10 mouse cellular contexts compared by ENCODE assay signal in genomic region chr17:36205456-36205855, GRCm38 (mm10). TPM values are rescaled to one million over a fixed set of nuclear protein-coding genes. Genes with fewer than 3 reads are reported as not detected.
A peak's percentile ranks its signal among the peaks of the same experiment; 100 is the strongest.
DNase-seq lines count a peak whose midpoint lies in the region; ATAC-seq and TF ChIP-seq lines count a peak whose summit lies in the region.
"Had no signal": no experiment of that assay in that cellular context is flagged by ENCODE, and none has a peak within 500 bp of the region (broad histone marks: within the 10 kb centered on the region; RNA-seq: fewer than 3 reads in every experiment).

No protein-coding gene starts in this region.

- H3K4me1 ChIP-seq in cerebellum, adult 2 months (ENCODE audit: control insufficient read depth, insufficient read depth, low read length): no peaks in the 10 kb centered on the region
- H3K4me1 ChIP-seq in limb, embryonic 12.5 days (replicated peaks): no peaks in the 10 kb centered on the region
- peaks cover 2% of the 10 kb centered on the region; the same call in 1 of the 2 replicates for H3K4me1 ChIP-seq in midbrain, embryonic 11.5 days (ENCODE audit: control insufficient read depth, insufficient read depth, low read length)

- no peak for TF ChIP-seq POLR2A in cerebellum, adult 2 months (IDR thresholded peaks at IDR 0.05; ENCODE audit: borderline replicate concordance, insufficient read depth, low read length)

- intact Hi-C loops in heart, postnatal 36 days (cut with DNase I): no loop called here

- no peaks in the 10 kb centered on the region; the same call in 1 of the 2 replicates for H3K27me3 ChIP-seq in cerebellum, adult 2 months (ENCODE audit: control insufficient read depth, insufficient read depth, low read length)
- H3K27me3 ChIP-seq in limb, embryonic 12.5 days: peaks cover 85% of the 10 kb centered on the region
- peaks cover 16% of the 10 kb centered on the region for H3K27me3 ChIP-seq in midbrain, embryonic 11.5 days (ENCODE audit: control insufficient read depth, insufficient read depth, low read length)

- no peaks in the 10 kb centered on the region for H3K9me3 ChIP-seq in limb, embryonic 12.5 days
- no peaks in the 10 kb centered on the region for H3K9me3 ChIP-seq in midbrain, embryonic 11.5 days (ENCODE audit: control insufficient read depth, low read length)

- WGBS in cerebellum, adult 2 months: 3% methylated on average over 15 of the region's 15 CpGs
- WGBS in limb, embryonic 12.5 days: 1% methylated on average over 15 of the region's 15 CpGs
- WGBS in midbrain, embryonic 11.5 days: 3% methylated on average over 15 of the region's 15 CpGs

- no peak for DNase-seq in cerebellum, adult 2 months
- DNase-seq in cerebellum, adult 11 months: no peak
- DNase-seq in embryo, embryonic 11 days: peak; percentile 20
- DNase-seq in heart, postnatal 36 days: peak; percentile 23 to 37
- peak; percentile 89 for DNase-seq in midbrain, embryonic 11.5 days (ENCODE audit: low spot score, missing footprints)
- DNase-seq in thymus, postnatal 14 days: peak; percentile 47
- DNase-seq in gastrocnemius, postnatal 4 days (ENCODE audit: low spot score in 2 of 2): no peak

- no peak for TF ChIP-seq CTCF in cerebellum, adult 2 months (IDR thresholded peaks at IDR 0.05; ENCODE audit: borderline replicate concordance, insufficient read depth, low read depth, low read length)

- peak overlapping the region; percentile 54 for H3K4me2 ChIP-seq in limb, embryonic 12.5 days
- peak overlapping the region; percentile 50 for H3K4me2 ChIP-seq in midbrain, embryonic 11.5 days

- no peaks in the 10 kb centered on the region for H3K36me3 ChIP-seq in limb, embryonic 12.5 days
- no peaks in the 10 kb centered on the region for H3K36me3 ChIP-seq in midbrain, embryonic 11.5 days (ENCODE audit: control insufficient read depth, insufficient read depth, low read length)

- H3K27ac ChIP-seq in cerebellum, adult 2 months (ENCODE audit: insufficient read depth, low read length): no peak overlapping the region
- H3K27ac ChIP-seq in limb, embryonic 12.5 days: no peak overlapping the region
- H3K27ac ChIP-seq in midbrain, embryonic 11.5 days (ENCODE audit: low read depth, low read length): no peak overlapping the region

- H3K9ac ChIP-seq in limb, embryonic 12.5 days (replicated peaks): 0 out of 2 replicates have a peak overlapping the region, but pooled peaks have one; percentile 27
- H3K9ac ChIP-seq in midbrain, embryonic 11.5 days (ENCODE audit: low read length): no peak overlapping the region

- peak overlapping the region; percentile 27 for H3K4me3 ChIP-seq in cerebellum, adult 2 months (replicated peaks; ENCODE audit: insufficient read depth, low read depth, low read length)
- H3K4me3 ChIP-seq in limb, embryonic 12.5 days (replicated peaks): peak overlapping the region; percentile 33
- peak overlapping the region; percentile 29; the same call in 1 of the 2 replicates for H3K4me3 ChIP-seq in midbrain, embryonic 11.5 days (ENCODE audit: low read depth, low read length)

- ATAC-seq in limb, embryonic 12.5 days (ENCODE audit: insufficient number of reproducible peaks, insufficient read depth, low FRiP score, low TSS enrichment, low read depth): no peak
- peak; percentile 44; the same call in 1 of the 2 replicates for ATAC-seq in midbrain, embryonic 11.5 days (ENCODE audit: low FRiP score)

RNA-seq across cellular contexts. Expression of gene H2-T3, which starts 15.4 kb away (rescaled TPM):
- polyA plus RNA-seq in cerebellum, adult 2 months (2012; rRNA removed): not detected in 2 replicates
- total RNA-seq in heart, postnatal 36 days (2021): not detected
- not detected in 2 replicates for polyA plus RNA-seq in limb, embryonic 12.5 days (2016; fragmentation: Nextera tagmentation; extraction: Ambion mirVana)
- polyA plus RNA-seq in midbrain, embryonic 11.5 days (2014; fragmentation: Nextera tagmentation; extraction: Ambion mirVana): not detected in 2 replicates
- total RNA-seq in gastrocnemius, postnatal 4 days (2021): under 1 TPM; 0.18 to 0.27 TPM
- polyA plus RNA-seq: C2C12; gonadal fat pad, adult 2 months had no signal

RNA-seq across cellular contexts. Expression of gene Gm8909, which starts 37.1 kb away (rescaled TPM):
- not detected in 2 replicates for polyA plus RNA-seq in cerebellum, adult 2 months (2012; rRNA removed)
- not detected for total RNA-seq in heart, postnatal 36 days (2021)
- polyA plus RNA-seq in limb, embryonic 12.5 days (2016; fragmentation: Nextera tagmentation; extraction: Ambion mirVana): not detected in 2 replicates
- polyA plus RNA-seq in midbrain, embryonic 11.5 days (2014; fragmentation: Nextera tagmentation; extraction: Ambion mirVana): 0.16 TPM in 1 of 2 replicates, not detected in the other
- total RNA-seq in gastrocnemius, postnatal 4 days (2021): not detected
- polyA plus RNA-seq: C2C12 had no signal

RNA-seq across cellular contexts. Expression of gene Rpp21, which starts 52.4 kb away (rescaled TPM):
- 71.2 and 71.8 TPM in 2 replicates for polyA plus RNA-seq in cerebellum, adult 2 months (2012; rRNA removed)
- total RNA-seq in heart, postnatal 36 days (2021): 10 to 100 TPM; 39.6 to 41.1 TPM
- polyA plus RNA-seq in limb, embryonic 12.5 days (2016; fragmentation: Nextera tagmentation; extraction: Ambion mirVana): 95.8 and 107 TPM in 2 replicates
- polyA plus RNA-seq in midbrain, embryonic 11.5 days (2014; fragmentation: Nextera tagmentation; extraction: Ambion mirVana): 80.7 and 83.2 TPM in 2 replicates
- 10 to 100 TPM; 24.2 to 26.7 TPM for total RNA-seq in gastrocnemius, postnatal 4 days (2021)

Comparison
In these comparisons a context has a peak if more than half of its experiments do, and no peak if none do; other contexts are left out.
1. DNase-seq: peak in embryo, embryonic 11 days (single experiment), heart, postnatal 36 days (2 of 2), midbrain, embryonic 11.5 days (single experiment) and thymus, postnatal 14 days (single experiment); none in cerebellum, adult 2 months (0 of 2), cerebellum, adult 11 months (single experiment) and gastrocnemius, postnatal 4 days (0 of 2).
2. Peak in every context shown above with its lines, with median percentiles within 50 percentile points of each other: H3K4me3 ChIP-seq.